Mouse (Mus musculus) embryonic facial prominence, embryonic 12.5 days (tissue): Measurements from ENCODE around the gene Trim12c. TPM values are rescaled to one million over a fixed set of nuclear protein-coding genes. Genes with fewer than 3 reads are reported as not detected.
"Not testable (repeated sequence)": the region's sequence is repeated elsewhere in the genome, so short reads cannot be mapped to it uniquely, and the experiment has no call there.

Experiments used
- ATAC-seq: fragments of 200-750 bp; cut with Nextera tagmentation; 2 replicates; pipeline ENCODE4 v1.8.0; 2017; ENCODE audit not compliant: insufficient number of reproducible peaks, insufficient read depth, low FRiP score, low TSS enrichment
- H3K27ac ChIP-seq: fragments of 300-500 bp; sonication (generic); 2 replicates; pipeline ENCODE4 v1.5.1; 2016; ENCODE audit warnings: mild to moderate bottlenecking
- H3K27me3 ChIP-seq: fragments of 300-500 bp; sonication (generic); 2 replicates; pipeline ENCODE4 v1.6.1; 2016; ENCODE audit warnings: mild to moderate bottlenecking, moderate library complexity
- H3K36me3 ChIP-seq: fragments of 300-500 bp; sonication (generic); 2 replicates; pipeline ENCODE4 v1.6.1; 2016; ENCODE audit warnings: mild to moderate bottlenecking
- H3K4me1 ChIP-seq: fragments of 300-500 bp; sonication (generic); 2 replicates; pipeline ENCODE4 v1.6.1; 2016
- H3K4me2 ChIP-seq: fragments of 300-500 bp; sonication (generic); replicated peaks from 2 replicates; pipeline ENCODE4 v1.6.1; 2016; ENCODE audit warnings: mild to moderate bottlenecking, moderate library complexity
- H3K4me3 ChIP-seq: fragments of 300-500 bp; sonication (generic); 2 replicates; pipeline ENCODE4 v1.5.1; 2016; ENCODE audit warnings: mild to moderate bottlenecking
- H3K9ac ChIP-seq: fragments of 300-500 bp; sonication (generic); 2 replicates; pipeline ENCODE4 v1.6.1; 2016; ENCODE audit warnings: mild to moderate bottlenecking, moderate library complexity
- H3K9me3 ChIP-seq: fragments of 300-500 bp; sonication (generic); 2 replicates; pipeline ENCODE4 v1.6.1; 2016; ENCODE audit warnings: mild to moderate bottlenecking, moderate library complexity
- WGBS: fragments of 180-500 bp; shearing (Covaris S2); methylation state at CpG from one replicate; pipeline ENCODE4 v1.1.7; 2016; 5-methylcytosine and 5-hydroxymethylcytosine counted together
- polyA plus RNA-seq: library from polyadenylated mRNA; unstranded; fragments of >200 nt; fragmentation: Nextera tagmentation; extraction: Ambion mirVana; gene quantifications from 2 replicates; pipeline ENCODE4 v1.2.1, GENCODE M21; 2016

The Trim12c gene
- polyA plus RNA-seq, 1 experiment from 2014 or later: 2.0 TPM

DNA sequence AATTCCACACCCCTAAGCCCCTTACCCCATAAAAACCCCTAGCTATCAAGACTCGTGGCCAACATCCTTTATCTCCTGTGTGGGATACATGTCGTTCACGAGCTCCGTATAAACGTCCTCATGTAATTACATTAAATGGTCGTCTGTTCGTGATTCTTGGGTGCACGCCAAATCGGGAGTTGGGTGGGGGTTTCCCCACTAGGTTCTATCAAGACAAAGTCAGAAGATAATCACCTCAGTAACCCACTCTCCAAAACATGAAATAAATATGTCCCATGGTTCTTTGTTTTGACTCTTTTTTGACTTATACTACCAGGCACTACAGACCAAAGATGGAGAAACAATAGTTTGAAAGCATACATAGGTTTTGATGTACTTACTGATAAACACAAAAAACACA is 31.1 kb downstream of the Trim12c start:
- H3K9ac ChIP-seq: no peak overlapping the region
- H3K27me3 ChIP-seq: no peaks in the 10 kb centered on the region
- H3K27ac ChIP-seq: no peak overlapping the region
- no peaks in the 10 kb centered on the region for H3K36me3 ChIP-seq
- H3K4me3 ChIP-seq: no peak overlapping the region
- no peaks in the 10 kb centered on the region for H3K9me3 ChIP-seq
- no peaks in the 10 kb centered on the region for H3K4me1 ChIP-seq
- 83% methylated on average over 9 of the region's 9 CpGs for WGBS
- no peak overlapping the region for H3K4me2 ChIP-seq
- no peak for ATAC-seq

DNA sequence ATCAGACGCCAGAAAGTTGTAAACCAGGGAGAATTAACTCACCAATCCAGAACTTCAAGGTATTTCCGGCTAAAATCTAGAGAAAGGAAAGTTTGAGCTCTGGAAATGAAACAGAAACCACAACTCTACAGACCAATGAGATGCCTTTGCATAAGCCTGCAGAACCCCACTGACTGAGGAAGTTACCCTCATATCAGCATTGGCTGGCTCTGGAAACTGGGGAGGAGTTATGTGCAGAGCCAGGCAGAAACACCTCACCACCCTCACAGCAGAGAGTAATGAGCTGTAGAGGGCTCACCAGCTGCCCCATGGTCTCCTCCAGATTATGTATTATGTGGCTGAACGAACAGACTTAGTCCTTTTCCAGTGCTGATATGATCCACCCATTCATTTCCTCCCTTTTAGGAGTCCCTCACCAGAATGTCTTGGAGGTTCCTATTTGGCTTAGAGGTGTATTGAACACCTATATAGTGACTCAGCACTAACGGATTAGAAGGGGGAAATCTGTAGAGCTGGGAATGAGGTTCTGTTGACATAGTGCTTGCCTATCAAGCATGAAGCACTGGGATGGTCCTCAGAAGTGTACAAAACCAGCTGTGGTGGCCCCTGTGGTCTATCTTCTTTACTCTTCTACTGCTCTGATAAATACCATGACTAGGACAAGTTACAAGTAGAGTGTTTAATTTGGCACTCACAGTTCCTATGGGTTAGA is 37.6 kb downstream of the Trim12c start, which contains the start of gene Trim12a:
TSS of gene Trim12a (minus strand) at position 98 of the 712 bp plus-strand sequence.
- H3K9me3 ChIP-seq, H3K36me3 ChIP-seq, H3K9ac ChIP-seq, ATAC-seq, H3K27ac ChIP-seq, H3K27me3 ChIP-seq, H3K4me1 ChIP-seq: not testable (repeated sequence)
- H3K4me3 ChIP-seq: peak within 1 kb of the TSS; percentile 22
- WGBS: 30% methylated on average over 4 of the region's 4 CpGs
- peak within 1 kb of the TSS; percentile 42 for H3K4me2 ChIP-seq

DNA sequence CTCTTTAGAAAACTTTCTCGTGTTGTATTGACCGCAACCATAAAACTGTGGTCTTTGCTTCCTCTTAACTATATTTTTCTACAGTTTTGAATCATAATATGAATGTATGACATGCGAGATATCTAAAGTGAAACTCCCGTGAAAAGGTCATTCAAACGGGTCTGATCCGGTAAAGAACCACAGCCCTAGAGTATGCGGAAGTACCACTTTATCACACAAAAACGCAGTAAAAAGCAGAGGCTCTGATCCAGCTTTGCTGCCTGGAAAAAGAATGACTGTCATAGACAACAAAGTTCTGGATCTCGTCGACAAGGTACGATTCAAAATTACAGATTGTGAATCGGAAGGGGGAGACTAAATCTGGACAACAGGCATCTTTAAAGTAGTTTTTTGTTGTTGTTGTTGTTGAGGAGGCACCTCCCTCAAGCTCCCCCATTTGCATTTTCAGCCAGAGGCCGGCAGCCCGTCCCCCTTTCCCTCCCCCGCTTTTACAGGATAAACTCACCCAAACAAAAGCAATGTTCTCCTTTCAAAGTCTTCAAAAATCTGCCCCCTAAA is 38.3 kb downstream of the Trim12c start:
- Histone ChIP-seq H3K4me2 (peak overlapping the region; percentile 42), H3K4me3 (peak overlapping the region; percentile 22), H3K9me3 (no peaks in the 10 kb centered on the region), H3K27me3 (no peaks in the 10 kb centered on the region), H3K4me1 (no peaks in the 10 kb centered on the region), H3K36me3 (no peaks in the 10 kb centered on the region), H3K9ac (no peak overlapping the region), H3K27ac (no peak overlapping the region)
- 15% methylated on average over 15 of the region's 15 CpGs for WGBS
- no peak for ATAC-seq

DNA sequence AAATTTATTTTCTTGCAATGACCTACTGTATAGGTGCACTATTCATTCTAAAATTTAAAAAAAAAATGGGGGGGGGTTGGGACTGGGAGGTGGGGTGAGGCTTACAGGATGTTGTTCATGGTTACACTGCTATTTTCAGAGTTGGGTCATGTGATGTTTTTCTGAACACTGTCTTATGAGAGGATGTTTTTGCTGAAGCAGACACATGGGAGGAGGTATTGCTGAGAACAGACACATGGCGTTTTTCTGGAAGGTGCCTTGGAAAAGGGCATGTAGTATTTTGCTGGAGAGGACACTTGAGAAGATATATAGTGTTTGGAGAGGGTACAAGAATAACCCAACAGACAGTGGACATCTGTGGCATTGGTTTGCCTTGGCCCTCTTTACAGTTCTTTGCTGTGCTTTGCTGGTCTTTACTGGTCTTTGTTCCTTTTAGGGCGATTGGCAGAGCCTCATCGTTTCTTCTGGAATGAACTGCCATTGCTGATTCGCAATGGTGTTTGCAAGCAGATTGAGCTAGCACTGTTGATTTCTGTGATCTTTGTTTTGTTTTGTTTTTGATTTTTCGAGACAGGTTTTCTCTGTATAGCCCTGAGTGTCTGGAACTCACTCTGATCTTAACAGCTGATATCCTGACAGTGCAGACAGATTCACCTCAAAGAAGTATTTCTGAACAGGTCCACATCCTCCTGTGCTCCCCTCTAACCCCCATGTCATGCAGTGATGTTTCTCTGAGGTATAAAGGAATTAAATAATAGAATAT is 61.3 kb downstream of the Trim12c start:
- Histone ChIP-seq H3K9ac (no peak overlapping the region), H3K36me3 (no peaks in the 10 kb centered on the region), H3K27ac (no peak overlapping the region), H3K4me2 (no peak overlapping the region), H3K9me3 (no peaks in the 10 kb centered on the region), H3K4me1 (no peaks in the 10 kb centered on the region), H3K27me3 (no peaks in the 10 kb centered on the region), H3K4me3 (no peak overlapping the region)
- ATAC-seq: no peak
- WGBS: 86% methylated on average over 5 of the region's 5 CpGs

DNA sequence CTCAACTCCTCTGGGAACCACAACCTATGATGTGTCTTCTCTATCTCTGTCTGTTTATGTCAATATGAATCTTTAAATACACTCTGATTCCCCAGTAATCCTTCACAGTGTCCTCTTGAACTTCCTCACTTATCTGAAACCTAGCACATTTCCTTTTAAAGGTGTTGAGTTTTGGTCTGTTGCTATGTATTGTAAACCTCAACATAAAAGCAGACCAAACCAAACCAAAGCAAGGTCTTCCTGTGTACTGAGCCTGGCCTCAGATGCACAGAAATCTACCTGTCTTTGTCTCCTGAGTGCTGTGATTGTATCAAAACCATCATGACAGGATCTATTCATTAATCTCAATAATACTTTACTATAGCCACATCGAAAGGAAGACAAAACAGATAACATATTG is 62.5 kb downstream of the Trim12c start:
- Histone ChIP-seq H3K36me3 (no peaks in the 10 kb centered on the region), H3K4me3 (no peak overlapping the region), H3K9ac (no peak overlapping the region), H3K4me2 (no peak overlapping the region), H3K27ac (no peak overlapping the region), H3K4me1 (no peaks in the 10 kb centered on the region), H3K9me3 (no peaks in the 10 kb centered on the region), H3K27me3 (no peaks in the 10 kb centered on the region)
- WGBS: 95% methylated on average over 1 of the region's 1 CpGs
- ATAC-seq: no peak

Other genes with a start within 250 kb of the Trim12c start
- gene Olfr646, start 248.5 kb downstream of the Trim12c start, polyA plus RNA-seq: not detected in 2 replicates
- gene Ubqln5, start 223.5 kb downstream of the Trim12c start, polyA plus RNA-seq: not detected in 2 replicates
- not detected in 2 replicates for gene Olfr643, start 216.0 kb downstream of the Trim12c start, polyA plus RNA-seq
- not detected in 2 replicates for gene Ubqln3, start 210.1 kb downstream of the Trim12c start, polyA plus RNA-seq
- not detected in 2 replicates for gene Ubqlnl, start 202.8 kb downstream of the Trim12c start, polyA plus RNA-seq
- gene Olfm5, start 188.5 kb downstream of the Trim12c start, polyA plus RNA-seq: 0.33 and 0.45 TPM in 2 replicates
- 0.24 and 0.37 TPM in 2 replicates for gene Olfr648, start 170.0 kb downstream of the Trim12c start, polyA plus RNA-seq
- gene Olfr649, start 157.4 kb downstream of the Trim12c start, polyA plus RNA-seq: not detected in 2 replicates
- 1.9 and 2.2 TPM in 2 replicates for gene Trim6, start 134.6 kb downstream of the Trim12c start, polyA plus RNA-seq
- gene Trim34a, start 108.9 kb downstream of the Trim12c start, polyA plus RNA-seq: 1.6 and 2.0 TPM in 2 replicates
- 0.13 and 0.15 TPM in 2 replicates for gene Trim5, start 65.3 kb downstream of the Trim12c start, polyA plus RNA-seq
- 5.3 and 5.8 TPM in 2 replicates for gene Trim12a, start 37.9 kb downstream of the Trim12c start, polyA plus RNA-seq
- gene Trim34b, start 23.9 kb downstream of the Trim12c start, polyA plus RNA-seq: 0.22 TPM in 1 of 2 replicates, not detected in the other
- not detected in 2 replicates for gene Trim30b, start 16.5 kb upstream of the Trim12c start, polyA plus RNA-seq
- gene Trim30c, start 47.5 kb upstream of the Trim12c start, polyA plus RNA-seq: 0.18 TPM in 1 of 2 replicates, not detected in the other
- gene Trim30a, start 111.8 kb upstream of the Trim12c start, polyA plus RNA-seq: 0.72 and 1.3 TPM in 2 replicates
- 0.15 and 0.27 TPM in 2 replicates for gene Trim30d, start 154.5 kb upstream of the Trim12c start, polyA plus RNA-seq
- not detected in 2 replicates for gene Olfr651, start 196.8 kb upstream of the Trim12c start, polyA plus RNA-seq
- gene Olfr652, start 207.5 kb upstream of the Trim12c start, polyA plus RNA-seq: not detected in 2 replicates
- gene Olfr653, start 224.0 kb upstream of the Trim12c start, polyA plus RNA-seq: not detected in 2 replicates
- not detected in 2 replicates for gene Olfr654, start 233.7 kb upstream of the Trim12c start, polyA plus RNA-seq
- gene Olfr655, start 248.4 kb upstream of the Trim12c start, polyA plus RNA-seq: not detected in 2 replicates